Mouse (Mus musculus): Measurements from ENCODE around the gene Slc39a7.
A peak's percentile ranks its signal among the peaks of the same experiment; 100 is the strongest.
"Not testable (repeated sequence)": the region's sequence is repeated elsewhere in the genome, so short reads cannot be mapped to it uniquely, and the experiment has no call there.

Slc39a7 gene

DNA sequence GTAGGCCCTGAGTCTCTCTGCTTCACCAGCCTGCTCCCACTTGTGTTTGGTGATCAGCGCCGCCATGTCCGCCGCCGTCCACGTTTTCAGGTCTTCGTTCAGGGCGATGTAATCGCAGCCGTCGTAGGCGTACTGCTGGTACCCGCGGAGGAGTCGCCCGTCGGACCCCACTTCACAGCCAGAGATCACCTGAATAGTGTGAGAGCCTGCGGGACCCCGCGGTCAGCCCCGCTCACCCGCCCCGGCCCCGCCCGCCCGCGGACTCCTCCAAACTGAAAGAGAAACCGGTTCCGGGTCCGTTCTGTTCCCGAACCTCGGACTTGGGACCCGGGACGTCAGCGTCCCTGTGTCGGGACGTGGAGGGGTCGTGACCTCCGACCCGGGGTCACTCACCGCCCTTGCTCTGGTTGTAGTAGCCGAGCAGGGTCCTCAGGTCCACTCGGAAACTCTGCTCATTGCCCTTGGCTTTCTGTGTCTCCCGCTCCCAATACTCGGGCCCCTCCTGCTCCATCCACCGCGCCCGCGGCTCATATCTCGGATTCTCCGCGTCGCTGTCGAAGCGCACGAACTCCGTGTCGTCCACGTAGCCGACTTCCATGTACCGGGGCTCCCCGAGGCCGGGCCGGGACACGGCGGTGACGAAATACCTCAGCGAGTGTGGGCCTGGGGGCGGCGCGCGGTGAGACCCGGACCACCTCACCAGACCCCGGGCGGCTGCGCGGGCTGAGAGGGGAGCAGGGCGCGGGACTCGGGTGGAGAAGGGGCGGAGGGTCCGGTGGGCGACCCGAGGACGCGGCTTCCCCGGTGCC, 31.9 kb downstream of the Slc39a7 start:
- peak; percentile 29 for DNase-seq

DNA sequence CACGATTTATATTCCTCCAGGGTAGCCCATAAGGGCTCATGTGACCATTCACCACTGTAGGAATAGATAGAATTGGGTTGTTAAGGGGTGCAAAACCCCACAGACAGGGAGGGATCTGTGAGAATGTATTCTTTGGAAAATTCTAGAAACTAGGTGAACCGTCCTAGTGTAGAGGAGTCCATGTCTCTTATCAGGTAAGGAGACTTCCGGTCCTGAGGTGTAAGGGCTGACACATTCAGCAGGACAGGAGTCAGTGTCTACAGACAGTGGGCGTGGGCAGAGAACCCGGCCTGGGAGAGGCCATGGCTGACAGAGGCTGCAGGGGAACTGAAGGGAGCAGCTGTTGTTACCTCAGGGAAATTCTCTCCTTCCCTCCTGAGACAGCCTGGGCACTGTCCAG, 32.8 kb downstream of the Slc39a7 start:
- DNase-seq: not testable (repeated sequence)

DNA sequence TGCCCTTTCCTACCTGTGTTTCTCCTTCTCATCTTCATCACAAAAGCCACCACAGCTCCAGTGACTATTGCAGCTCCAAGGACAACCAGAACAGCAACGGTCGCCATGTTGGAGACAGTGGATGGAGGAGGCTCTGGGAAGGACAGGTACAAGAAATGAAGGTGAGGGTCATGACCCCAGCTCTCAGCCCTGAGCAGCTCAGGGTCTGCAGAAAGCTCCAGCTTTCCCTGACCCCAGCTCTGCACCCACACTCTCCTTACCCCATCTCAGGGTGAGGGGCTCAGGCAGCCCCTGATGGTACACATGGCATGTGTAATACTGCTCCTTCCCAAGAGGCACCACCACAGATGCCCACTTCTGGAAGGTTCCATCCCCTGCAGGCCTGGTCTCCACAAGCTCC, 34.5 kb downstream of the Slc39a7 start:
- not testable (repeated sequence) for DNase-seq

DNA sequence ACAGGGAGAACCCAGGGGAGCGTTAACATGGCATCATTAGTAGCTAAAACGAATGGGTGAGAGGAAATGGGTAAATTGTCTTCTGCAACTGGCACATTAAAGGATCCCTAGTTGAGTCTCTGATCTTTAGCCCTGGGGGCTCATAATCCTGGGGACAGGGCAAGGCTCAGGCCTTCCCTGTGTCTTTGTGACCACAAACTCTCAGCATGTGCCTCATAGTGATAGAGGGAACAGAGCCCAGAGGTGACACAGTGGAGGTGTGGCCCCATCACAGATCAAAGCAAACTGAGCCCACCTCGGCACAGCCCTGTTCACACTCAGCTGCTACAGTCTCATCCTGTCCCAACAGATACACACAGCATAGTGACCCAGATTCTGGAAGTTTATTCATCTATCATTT, 35.8 kb downstream of the Slc39a7 start:
- no peak for DNase-seq

DNA sequence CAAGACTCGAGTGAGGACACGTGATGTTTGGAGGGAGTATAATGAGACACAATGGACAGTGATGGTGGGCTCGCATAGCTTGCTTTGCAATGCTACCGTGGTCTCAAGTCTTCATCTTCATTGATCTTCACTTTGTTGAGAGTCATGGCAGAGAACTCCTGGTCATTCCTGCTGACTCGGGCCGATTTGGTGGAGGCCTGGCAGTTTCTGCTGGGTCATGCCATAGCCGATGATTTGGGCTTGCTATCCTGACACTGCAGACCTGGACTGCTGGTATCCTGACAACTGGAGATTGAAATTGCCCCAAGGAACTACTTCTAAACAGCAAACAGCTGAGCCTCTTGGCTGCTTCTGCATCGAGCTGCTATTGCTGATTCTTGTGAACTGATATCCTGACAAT, 36.5 kb downstream of the Slc39a7 start:
- no peak for DNase-seq

DNA sequence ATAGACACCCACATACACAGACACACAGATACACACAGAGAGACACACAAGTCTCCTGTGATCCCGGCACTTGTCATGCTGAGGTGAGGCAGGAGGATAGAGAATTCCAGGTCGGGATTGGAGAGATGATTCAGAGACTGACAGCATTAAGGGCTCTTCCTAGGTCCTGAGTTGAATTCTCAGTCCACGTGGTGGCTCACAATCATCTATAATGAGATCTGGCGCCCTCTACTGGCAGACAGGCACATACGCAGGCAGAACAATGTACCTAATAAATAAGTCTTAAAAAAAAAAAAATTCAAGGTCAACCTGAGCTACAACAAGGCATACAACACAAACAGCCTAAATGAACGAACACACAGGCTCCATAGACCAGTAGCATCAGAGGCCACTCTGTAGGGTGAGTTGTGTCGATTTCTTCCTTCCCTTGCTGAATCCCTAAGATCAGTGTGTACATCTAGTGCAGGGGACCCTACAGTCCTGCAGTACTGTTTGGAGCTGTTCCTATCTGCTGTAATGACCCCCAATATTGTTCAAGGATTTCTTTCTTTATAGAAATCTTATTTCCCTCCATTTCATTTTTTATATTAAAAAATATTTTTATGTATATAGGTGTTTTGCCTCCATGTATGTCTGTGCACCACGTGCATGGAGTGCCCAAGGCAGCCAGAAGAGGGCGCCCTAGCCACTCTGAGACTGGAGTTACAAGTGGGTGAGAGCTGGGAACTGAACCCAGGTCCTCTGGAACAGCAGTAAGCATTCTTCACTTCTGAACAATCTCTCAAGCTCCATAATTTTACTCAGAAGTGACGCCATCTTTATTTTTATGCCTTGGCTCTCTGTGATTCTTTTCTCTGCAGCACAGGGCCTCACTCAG, 39.5 kb downstream of the Slc39a7 start:
- no peak for DNase-seq

DNA sequence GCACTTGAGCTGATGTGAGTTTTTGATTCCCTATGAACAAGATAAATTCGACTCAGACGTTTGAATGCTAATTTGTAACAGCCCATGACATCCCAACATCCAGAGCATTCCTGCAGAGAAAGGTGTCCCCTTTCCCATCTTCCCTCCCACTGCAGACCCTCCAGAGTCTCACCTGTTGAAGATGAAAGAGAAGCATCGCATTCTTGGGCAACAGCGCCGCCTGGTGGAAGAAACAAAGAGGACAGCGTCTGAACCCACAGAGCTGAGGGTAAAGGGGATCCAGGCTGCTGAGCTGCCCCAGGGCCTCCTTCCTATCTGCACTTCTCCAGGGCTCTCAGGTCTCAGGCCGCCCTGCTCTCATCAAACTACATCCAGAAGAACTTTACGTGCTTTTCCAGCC, 49.3 kb downstream of the Slc39a7 start:
- DNase-seq: not testable (repeated sequence)

DNA sequence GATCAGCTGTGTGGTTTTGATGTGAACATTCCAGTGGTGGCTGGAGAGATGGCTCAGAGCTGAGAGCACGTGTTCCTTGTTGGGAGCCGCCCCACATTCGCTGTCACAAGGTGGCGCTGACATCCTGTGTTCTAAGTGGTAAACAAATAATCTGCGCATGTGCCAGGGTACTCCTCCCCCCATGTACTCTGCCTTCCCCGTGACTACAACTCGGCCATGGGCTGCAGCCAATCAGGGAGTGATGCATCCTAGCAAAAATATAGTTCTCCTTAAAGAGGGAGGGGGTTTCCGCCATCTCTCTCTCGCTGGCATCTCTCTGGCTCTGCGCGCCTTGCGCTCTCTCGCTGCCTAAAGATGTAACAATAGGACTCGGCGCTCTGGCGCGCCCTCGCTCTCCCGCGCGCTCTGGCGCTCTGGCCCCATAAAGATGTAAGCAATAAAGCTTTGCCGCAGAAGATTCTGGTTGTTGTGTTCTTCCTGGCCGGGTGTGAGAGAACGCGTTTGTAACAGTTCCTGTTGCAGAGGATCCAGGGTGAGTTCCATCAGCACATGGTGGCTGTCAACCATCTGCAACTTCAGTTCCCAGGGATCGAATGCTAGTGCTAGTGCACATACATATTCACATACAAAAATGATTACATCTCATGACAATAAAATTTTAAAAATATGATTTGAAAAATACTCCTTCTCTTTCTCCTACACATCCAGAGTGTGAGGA, 50.1 kb downstream of the Slc39a7 start:
- peak; percentile 95 for DNase-seq

DNA sequence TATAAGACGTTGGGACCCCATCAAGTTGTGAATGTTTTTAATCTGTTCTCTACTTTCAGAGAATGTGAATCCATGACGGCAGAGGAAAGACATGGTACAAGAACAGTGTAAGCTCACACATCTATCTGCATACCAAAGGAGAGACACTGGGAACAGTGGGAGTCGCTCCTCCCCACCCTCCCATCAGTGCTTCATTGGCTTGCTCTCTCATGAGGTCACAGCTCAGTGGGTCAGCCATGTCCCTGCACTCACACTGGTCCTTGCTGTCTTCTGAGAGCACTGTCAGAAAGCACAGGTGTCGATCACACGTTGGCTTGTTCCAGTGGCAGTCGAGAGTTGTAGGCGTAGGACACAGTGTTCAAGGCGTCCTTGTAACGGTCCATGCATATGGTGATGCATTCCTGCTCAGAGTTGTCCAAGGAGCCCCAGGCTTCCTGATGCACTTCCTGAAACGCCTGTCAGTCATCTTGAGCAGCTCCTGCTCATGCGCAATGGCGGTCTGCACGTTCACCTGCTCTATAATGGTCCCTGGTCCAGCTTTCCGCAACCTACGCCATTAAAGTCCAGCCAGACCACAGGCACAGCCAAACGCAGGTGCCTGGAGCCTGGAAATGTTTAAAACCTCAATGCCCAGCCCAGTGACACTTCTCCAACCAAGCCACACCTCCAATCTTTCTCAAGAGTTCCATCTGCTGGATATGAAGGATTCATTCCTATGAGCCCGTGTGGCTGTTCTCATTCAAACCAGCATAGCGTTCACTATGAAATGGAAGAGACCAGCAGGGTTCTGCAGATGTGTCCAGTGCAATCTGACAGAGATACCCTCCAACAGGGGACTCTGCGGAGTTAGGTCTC, 51.1 kb downstream of the Slc39a7 start:
- no peak for DNase-seq

DNA sequence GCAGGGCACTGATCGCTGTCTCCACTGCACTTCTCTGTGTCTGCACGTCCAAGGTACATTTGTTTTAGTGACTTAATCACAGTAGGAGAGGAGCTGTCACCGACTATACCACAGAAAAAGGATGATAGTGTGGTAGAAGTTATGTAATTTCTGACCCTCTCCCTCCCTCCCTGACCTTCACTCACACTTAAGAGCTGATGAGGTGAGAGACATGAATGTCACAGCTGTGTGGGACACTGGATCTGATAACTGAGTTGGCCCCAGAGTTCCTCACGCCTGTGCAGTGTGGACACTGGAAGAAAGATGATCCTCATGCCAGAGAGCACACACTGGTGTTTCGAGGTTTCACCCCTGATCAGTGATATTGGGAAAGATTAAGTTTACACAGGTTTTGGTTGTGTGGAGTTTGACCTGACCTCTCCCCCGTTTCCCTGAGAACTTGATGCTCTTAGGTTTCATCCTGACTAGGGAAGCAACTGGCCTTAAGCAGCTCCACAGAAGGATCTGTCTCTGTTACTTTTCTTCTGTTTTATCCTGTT, 51.9 kb downstream of the Slc39a7 start:
- DNase-seq: no peak

DNA sequence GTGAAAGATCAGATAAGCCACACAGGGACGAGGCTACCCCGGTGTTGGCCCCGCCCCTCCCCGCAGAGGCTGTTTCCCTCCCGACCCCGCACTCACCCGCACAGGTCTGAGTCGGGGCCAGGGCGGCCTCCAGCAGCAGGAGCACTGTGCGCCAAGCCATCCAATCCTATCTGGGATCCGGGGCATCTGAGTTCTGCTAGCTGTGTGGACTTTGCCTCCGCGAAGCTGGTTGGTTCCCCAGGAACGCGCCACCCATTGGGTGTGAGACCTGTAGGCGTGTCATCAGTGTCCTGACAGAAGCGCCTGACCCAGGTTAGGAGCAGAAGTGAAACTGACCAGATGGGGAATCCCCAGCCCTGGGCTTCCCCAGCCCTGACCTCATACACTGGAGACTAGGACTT, 52.9 kb downstream of the Slc39a7 start:
- peak; percentile 97 for DNase-seq

Measured in kidney, adult 11 months (tissue).